Mouse (Mus musculus) embryonic fibroblast, embryonic 13.5 days (primary cell): ENCODE measurements at regions not wholly inside any gene's neighbourhood (a gene's known extent, or its start where the extent isn't known, plus 50 kb on each side); places are given as distances from the start of the nearest gene placed in this dataset.

Source experiments
- CTCF ChIP-seq: IDR thresholded peaks from 2 replicates; pipeline ENCODE4 v1.5.1; 2011; ENCODE audit warnings: mild to moderate bottlenecking, control low read depth, low read length, moderate library complexity, borderline replicate concordance; ENCODE audit not compliant: insufficient read depth
- POLR2A ChIP-seq: IDR thresholded peaks from 2 replicates; pipeline ENCODE4 v1.6.1; 2011; ENCODE audit warnings: low read depth, mild to moderate bottlenecking, control low read depth, low read length, moderate library complexity

GRCm38 (mm10) chr1:144313318-144313717 lies 64.3 kb upstream of the Rgs1 start:
- no peak for TF ChIP-seq POLR2A
- TF ChIP-seq CTCF: no peak
